Mouse (Mus musculus) brown adipose tissue, adult 24 weeks (tissue): ENCODE measurements around the gene Ctnna2. TPM values are rescaled to one million over a fixed set of nuclear protein-coding genes. Genes with fewer than 3 reads are reported as not detected.

Source experiments
- H3K27ac ChIP-seq: fragments of 200-500 bp; replicated peaks from 2 replicates; pipeline ENCODE4 v1.5.1; 2012; ENCODE audit warnings: low read depth, mild to moderate bottlenecking, low read length
- H3K4me1 ChIP-seq: fragments of 200-500 bp; 2 replicates; pipeline ENCODE4 v1.6.1; 2012; ENCODE audit warnings: low read length, mixed read lengths; ENCODE audit not compliant: control insufficient read depth, insufficient read depth, insufficient read length
- H3K4me3 ChIP-seq: fragments of 200-500 bp; 2 replicates; pipeline ENCODE4 v1.5.1; 2012; ENCODE audit warnings: low read depth, mild to moderate bottlenecking, low read length, moderate library complexity; ENCODE audit not compliant: insufficient read depth
- polyA plus RNA-seq: library from polyadenylated mRNA; stranded (reverse); fragments of >200 nt; gene quantifications from 2 replicates; pipeline ENCODE4 v1.2.4, GENCODE M21; 2012; ENCODE audit not compliant: missing spikeins, insufficient read depth, insufficient read length

The Ctnna2 gene
- polyA plus RNA-seq, 1 experiment, result not detected

DNA sequence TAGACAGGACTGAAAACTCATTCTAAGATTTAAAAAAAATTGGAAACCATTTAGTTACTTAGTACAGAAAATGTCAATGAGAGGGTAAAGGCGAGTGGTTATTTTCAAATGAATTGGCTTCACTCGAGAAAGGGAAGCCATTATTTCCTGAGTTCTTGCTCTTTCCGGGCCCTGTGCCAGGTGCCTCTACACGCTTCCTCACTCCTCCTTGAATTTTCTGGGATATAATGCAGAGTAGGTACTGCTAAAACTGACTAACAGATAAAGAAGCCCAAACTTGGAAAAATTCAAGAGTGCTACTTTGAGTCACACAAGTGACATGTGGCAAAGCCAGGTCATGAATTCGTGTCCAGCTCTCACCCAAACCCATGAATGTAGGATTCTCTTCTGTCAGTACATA is 606.4 kb downstream of the Ctnna2 start:
- Histone ChIP-seq H3K4me1 (no peaks in the 10 kb centered on the region), H3K4me3 (no peak overlapping the region), H3K27ac (no peak overlapping the region)

- Histone ChIP-seq H3K4me3 (no peak overlapping the region), H3K4me1 (no peaks in the 10 kb centered on the region)
Observed at GRCm38 (mm10) chr6:77371147-77371546, 608.4 kb downstream of the Ctnna2 start.

GRCm38 (mm10) chr6:77358471-77358837 is 621.0 kb downstream of the Ctnna2 start:
- H3K4me1 ChIP-seq, result no peaks in the 10 kb centered on the region
- no peak overlapping the region for H3K27ac ChIP-seq
- H3K4me3 ChIP-seq, result no peak overlapping the region

More at GRCm38 (mm10) chr6:77371147-77371546, 608.4 kb downstream of the Ctnna2 start:
- H3K27ac ChIP-seq, result no peak overlapping the region

- H3K27ac ChIP-seq, result no peak overlapping the region
- H3K4me3 ChIP-seq, result no peak overlapping the region
- no peaks in the 10 kb centered on the region for H3K4me1 ChIP-seq
Observed at GRCm38 (mm10) chr6:77357748-77358470, 621.6 kb downstream of the Ctnna2 start.

DNA sequence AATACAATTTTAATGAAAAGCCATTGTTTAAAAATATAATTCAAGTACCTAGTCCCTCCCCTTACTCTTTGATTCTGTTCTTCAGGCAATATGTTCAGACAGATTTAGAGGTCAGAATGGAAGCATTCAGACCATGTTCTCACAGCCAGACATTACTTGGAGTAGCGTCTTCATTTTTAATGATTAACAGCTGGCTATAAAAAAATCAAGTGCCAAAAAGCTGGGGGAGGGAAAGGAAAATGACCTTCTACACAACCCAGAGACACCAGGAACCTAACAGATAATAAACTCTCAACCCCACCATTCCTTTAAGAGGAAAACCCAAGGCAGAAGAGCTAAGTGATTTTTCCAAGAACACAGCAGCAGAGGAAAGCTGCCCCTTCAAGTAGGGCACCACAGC is 624.7 kb downstream of the Ctnna2 start:
- Histone ChIP-seq H3K4me1 (no peaks in the 10 kb centered on the region), H3K4me3 (no peak overlapping the region), H3K27ac (no peak overlapping the region)

DNA sequence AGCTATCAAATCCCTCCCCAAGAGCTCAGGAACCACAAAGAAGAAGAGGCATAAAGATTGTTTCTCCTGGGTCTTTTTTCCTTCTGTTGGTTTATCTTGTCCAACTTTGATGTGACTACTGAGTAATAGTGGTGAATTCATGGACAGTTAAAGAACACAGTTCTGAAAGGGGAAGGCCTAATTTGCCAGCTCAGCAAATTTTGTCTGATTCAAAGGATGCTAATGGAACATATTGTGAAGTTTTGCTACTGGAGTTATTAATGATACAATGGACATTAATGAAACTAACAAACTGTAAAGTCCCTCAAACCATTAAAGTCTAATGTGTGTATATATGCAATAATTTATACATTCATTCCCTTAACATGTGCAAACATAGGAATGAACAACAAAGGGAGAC is 635.7 kb downstream of the Ctnna2 start:
- Histone ChIP-seq H3K4me1 (no peaks in the 10 kb centered on the region), H3K4me3 (no peak overlapping the region), H3K27ac (no peak overlapping the region)

- H3K4me3 ChIP-seq, result no peak overlapping the region
- H3K4me1 ChIP-seq, result no peaks in the 10 kb centered on the region
- no peak overlapping the region for H3K27ac ChIP-seq
Observed at GRCm38 (mm10) chr6:77335537-77335936, 644.0 kb downstream of the Ctnna2 start.

DNA sequence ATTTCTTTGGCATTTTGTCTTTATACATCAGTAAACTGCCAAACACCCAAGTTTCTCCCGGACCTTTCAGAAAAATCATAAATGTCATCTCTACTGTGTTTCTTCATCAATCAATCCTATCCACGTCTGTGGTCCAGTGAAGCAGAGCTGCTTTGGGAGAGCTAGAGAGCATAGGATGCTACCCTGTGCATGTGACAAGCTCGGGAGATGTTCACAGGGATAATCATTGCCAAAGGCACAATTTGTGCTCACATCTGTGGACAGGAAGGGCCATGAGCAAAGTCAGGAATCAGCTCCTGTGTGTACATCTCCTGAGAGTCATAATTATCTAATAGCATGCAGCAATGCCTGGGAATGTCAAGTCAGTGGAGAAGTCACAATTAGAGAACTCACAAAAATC is 654.8 kb downstream of the Ctnna2 start:
- Histone ChIP-seq H3K27ac (no peak overlapping the region), H3K4me3 (no peak overlapping the region), H3K4me1 (no peaks in the 10 kb centered on the region)

GRCm38 (mm10) chr6:77324327-77324726 is 655.2 kb downstream of the Ctnna2 start:
- Histone ChIP-seq H3K4me1 (no peaks in the 10 kb centered on the region), H3K27ac (no peak overlapping the region), H3K4me3 (no peak overlapping the region)

- Histone ChIP-seq H3K4me1 (no peaks in the 10 kb centered on the region), H3K27ac (no peak overlapping the region), H3K4me3 (no peak overlapping the region)
Observed at GRCm38 (mm10) chr6:77306796-77307195, 672.7 kb downstream of the Ctnna2 start.

DNA sequence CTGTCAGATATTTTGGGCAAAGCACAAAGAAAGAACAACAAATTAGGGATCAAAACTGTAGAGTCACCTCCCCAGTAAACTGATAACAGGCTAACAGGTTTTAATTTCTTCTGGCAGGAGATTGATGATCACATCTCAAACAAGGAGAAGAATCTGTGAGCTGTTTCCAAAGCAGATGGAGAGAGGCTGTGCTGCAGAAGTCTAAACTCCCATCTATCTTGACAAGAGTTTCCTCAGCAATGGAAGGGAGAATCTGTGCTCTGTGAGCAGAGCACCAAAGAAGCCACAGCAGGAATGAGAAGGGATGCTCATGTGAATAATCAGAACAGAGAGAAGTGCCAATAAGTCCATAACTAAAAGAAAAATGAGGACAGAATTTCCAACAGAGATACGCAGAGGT is 678.2 kb downstream of the Ctnna2 start:
- H3K27ac ChIP-seq, result no peak overlapping the region
- H3K4me3 ChIP-seq, result no peak overlapping the region
- H3K4me1 ChIP-seq, result no peaks in the 10 kb centered on the region

GRCm38 (mm10) chr6:77291415-77291814 is 688.1 kb downstream of the Ctnna2 start:
- H3K4me1 ChIP-seq, result no peaks in the 10 kb centered on the region
- no peak overlapping the region for H3K27ac ChIP-seq
- no peak overlapping the region for H3K4me3 ChIP-seq

DNA sequence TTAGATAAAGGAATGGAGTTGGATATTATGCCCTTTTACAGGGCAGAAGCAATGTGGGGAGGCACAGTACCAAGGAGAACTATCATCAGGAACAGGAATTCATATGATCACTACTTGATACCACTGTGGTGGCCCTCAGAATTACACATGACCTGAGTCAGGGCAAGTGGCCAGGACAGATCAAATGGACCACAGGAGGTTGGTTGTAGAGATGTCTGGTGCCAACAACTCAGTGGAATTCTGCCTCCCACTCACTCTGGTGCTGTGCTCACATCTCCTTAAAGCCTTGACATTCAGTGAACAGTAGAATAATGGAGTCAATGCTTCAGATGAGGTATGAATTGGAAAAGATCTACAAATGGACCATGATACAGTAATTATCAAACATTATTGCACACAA is 691.1 kb downstream of the Ctnna2 start:
- Histone ChIP-seq H3K27ac (no peak overlapping the region), H3K4me1 (no peaks in the 10 kb centered on the region), H3K4me3 (no peak overlapping the region)

GRCm38 (mm10) chr6:77286317-77286716 is 693.2 kb downstream of the Ctnna2 start:
- no peak overlapping the region for H3K27ac ChIP-seq
- no peaks in the 10 kb centered on the region for H3K4me1 ChIP-seq
- H3K4me3 ChIP-seq, result no peak overlapping the region

DNA sequence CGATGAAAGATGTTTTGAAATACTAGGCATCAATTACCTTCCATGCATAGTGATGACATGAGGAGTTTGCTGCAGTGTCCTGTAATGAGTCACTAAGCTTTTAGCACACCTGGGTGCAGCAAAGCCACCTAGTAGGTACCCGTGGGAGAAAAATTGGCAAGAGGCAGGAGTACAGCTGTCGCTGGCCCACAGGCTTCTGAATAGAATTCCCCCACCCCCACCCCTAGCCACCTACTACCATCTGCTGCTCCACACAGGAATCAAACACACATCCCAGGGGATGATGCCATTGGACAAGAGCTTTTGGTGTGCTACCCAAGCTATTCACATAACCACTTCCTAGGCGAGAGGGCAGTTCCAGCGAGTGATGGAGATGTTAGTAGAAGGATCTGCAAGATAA is 700.7 kb downstream of the Ctnna2 start:
- no peaks in the 10 kb centered on the region for H3K4me1 ChIP-seq

DNA sequence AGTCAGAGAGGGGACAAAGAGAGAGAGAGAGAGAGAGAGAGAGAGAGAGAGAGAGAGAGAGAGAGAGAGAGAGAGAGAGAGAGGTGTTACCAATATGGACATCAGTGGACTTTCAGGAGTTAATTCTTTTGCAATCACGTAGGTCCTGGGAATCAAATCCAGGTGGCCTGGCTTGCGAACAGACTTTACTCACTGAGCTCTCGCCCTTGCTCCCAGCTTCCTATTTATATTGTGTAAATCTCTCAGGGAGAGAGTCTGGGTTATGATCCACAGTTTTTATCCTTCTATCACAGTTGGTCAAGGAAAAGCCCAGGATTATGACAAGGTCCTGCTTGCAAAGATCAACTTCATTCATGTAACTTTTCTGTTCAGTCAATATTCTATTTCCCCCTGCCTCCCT is 714.3 kb downstream of the Ctnna2 start:
- Histone ChIP-seq H3K4me3 (no peak overlapping the region), H3K4me1 (no peaks in the 10 kb centered on the region)

More for the DNA sequence above, 700.7 kb downstream of the Ctnna2 start:
- Histone ChIP-seq H3K27ac (no peak overlapping the region), H3K4me3 (no peak overlapping the region)

More for the DNA sequence above, 714.3 kb downstream of the Ctnna2 start:
- no peak overlapping the region for H3K27ac ChIP-seq
